In genomic region chr16:77594553-77594952, GRCm38 (mm10) we compare ENCODE assay signal across 9 mouse cellular contexts. TPM values are rescaled to one million over a fixed set of nuclear protein-coding genes. Genes with fewer than 3 reads are reported as not detected.
A peak's percentile ranks its signal among the peaks of the same experiment; 100 is the strongest.
DNase-seq lines count a peak whose midpoint lies in the region; ATAC-seq and TF ChIP-seq lines count a peak whose summit lies in the region.
"Had no signal": no experiment of that assay in that cellular context is flagged by ENCODE, and none has a peak within 500 bp of the region (broad histone marks: within the 10 kb centered on the region; RNA-seq: fewer than 3 reads in every experiment).

No protein-coding gene starts in this region.

- intact Hi-C loops in left cerebral cortex, postnatal 36 days (cut with DNase I), result loop anchor here (1.0 to 5.0 kb wide), 3 partner anchors 49 to 357 kb away; no protein-coding TSS in a partner anchor

- no peaks in the 10 kb centered on the region for H3K9me3 ChIP-seq in liver, postnatal 0 days (ENCODE audit: low read length)
- H3K9me3 ChIP-seq: limb, embryonic 15.5 days had no signal

- H3K4me2 ChIP-seq in liver, postnatal 0 days (ENCODE audit: low read depth, low read length), result no peak overlapping the region

- no peaks in the 10 kb centered on the region for H3K36me3 ChIP-seq in liver, postnatal 0 days (replicated peaks; ENCODE audit: insufficient read depth, low read length)
- H3K36me3 ChIP-seq: limb, embryonic 15.5 days had no signal

- no peaks in the 10 kb centered on the region for H3K4me1 ChIP-seq in liver, postnatal 0 days (ENCODE audit: insufficient read depth)

- 78% methylated on average over 13 of the region's 13 CpGs for WGBS in liver, postnatal 0 days (ENCODE audit: insufficient replicate concordance)

- no peak for TF ChIP-seq CTCF in liver, postnatal 0 days (IDR thresholded peaks at IDR 0.05; ENCODE audit: low read depth)

- no peak for ATAC-seq in liver, postnatal 0 days
- ATAC-seq in CD4-positive, CD25-positive, alpha-beta regulatory T cell, adult 4 months, result no peak

- H3K27ac ChIP-seq in liver, postnatal 0 days (ENCODE audit: low read depth), result no peak overlapping the region

- H3K27me3 ChIP-seq in liver, postnatal 0 days (ENCODE audit: insufficient read depth, low read length), result no peaks in the 10 kb centered on the region
- H3K27me3 ChIP-seq: limb, embryonic 15.5 days had no signal

- no peak overlapping the region for H3K4me3 ChIP-seq in liver, postnatal 0 days (ENCODE audit: low read depth, low read length)
- H3K4me3 ChIP-seq: limb, embryonic 15.5 days had no signal

- peak; percentile 73 for DNase-seq in adrenal gland, adult 2 months
- DNase-seq in cerebellum, adult 18-20 months, result peak; percentile 83 to 87
- DNase-seq in gastrocnemius, adult 18-20 months (ENCODE audit: low spot score), result peak; percentile 76
- peak; percentile 24 for DNase-seq in kidney, adult 9 months
- peak; percentile 81 to 82 for DNase-seq in left cerebral cortex, postnatal 36 days (ENCODE audit: low spot score in 2 of 2)
- DNase-seq in ovary, postnatal 36 days (ENCODE audit: low spot score), result peak; percentile 65
- no peak for DNase-seq in liver, postnatal 0 days

- TF ChIP-seq EP300 in liver, postnatal 0 days (IDR thresholded peaks at IDR 0.05; ENCODE audit: low read depth), result no peak

- no peak overlapping the region; the same call in 1 of the 2 replicates for H3K9ac ChIP-seq in liver, postnatal 0 days (replicated peaks)
- H3K9ac ChIP-seq: limb, embryonic 15.5 days had no signal

RNA-seq across cellular contexts. Expression of gene Gm11146, which starts 7.3 kb away (rescaled TPM):
- not detected for total RNA-seq in adrenal gland, adult 2 months (2021)
- not detected in 2 replicates for polyA plus RNA-seq in adrenal gland, adult 2 months (2012; rRNA removed)
- not detected for total RNA-seq in gastrocnemius, adult 18-20 months (2021)
- total RNA-seq in left cerebral cortex, postnatal 36 days (2021), result not detected
- not detected in 2 replicates for polyA plus RNA-seq in liver, postnatal 0 days (2015; fragmentation: Nextera tagmentation; extraction: Ambion mirVana)
- not detected for polyA plus RNA-seq in CD4-positive, CD25-positive, alpha-beta regulatory T cell, adult 4 months (2017; shearing (Covaris generic))
- polyA plus RNA-seq: limb, embryonic 15.5 days had no signal
